Mouse (Mus musculus) bone marrow, adult 2 months (tissue): ENCODE data around the gene Eif6.

Experiments used
- CTCF ChIP-seq: fragments of 200-500 bp; IDR thresholded peaks from 2 replicates; pipeline ENCODE4 v1.5.1; 2011; ENCODE audit warnings: low read length, control low read depth; ENCODE audit not compliant: control insufficient read depth, insufficient read depth
- POLR2A ChIP-seq: fragments of 200-500 bp; IDR thresholded peaks from 2 replicates; pipeline ENCODE4 v1.6.1; 2011; ENCODE audit warnings: low read depth, mild to moderate bottlenecking, control low read depth, low read length, borderline replicate concordance; ENCODE audit not compliant: control insufficient read depth

- TF ChIP-seq CTCF (no peak), POLR2A (no peak)
Measured at GRCm38 (mm10) chr2:155775685-155776263, 51.0 kb downstream of the Eif6 start.
